Mouse (Mus musculus): ENCODE data around the gene Il1f8.
"Not testable (repeated sequence)": the region's sequence is repeated elsewhere in the genome, so short reads cannot be mapped to it uniquely, and the experiment has no call there.

The Il1f8 gene

GRCm38 (mm10) chr2:24152861-24153260 is at the start of gene Il1f8:
Gene Il1f8, plus strand, starts transcription at chr2:24153161.
- DNase-seq (ENCODE audit: low read depth, low spot score): no peak

GRCm38 (mm10) chr2:24103619-24104289 is 49.2 kb upstream of the Il1f8 start:
- DNase-seq (ENCODE audit: low read depth, low spot score): no peak

GRCm38 (mm10) chr2:24109085-24109484 is 43.9 kb upstream of the Il1f8 start:
- DNase-seq (ENCODE audit: low read depth, low spot score): no peak

GRCm38 (mm10) chr2:24134373-24134772 is 18.6 kb upstream of the Il1f8 start:
- DNase-seq (ENCODE audit: low read depth, low spot score): no peak

GRCm38 (mm10) chr2:24181683-24182331 is 28.8 kb downstream of the Il1f8 start:
- peak; percentile 66 for DNase-seq (ENCODE audit: low read depth, low spot score)

GRCm38 (mm10) chr2:24182423-24183147 is 29.6 kb downstream of the Il1f8 start:
- DNase-seq (ENCODE audit: low read depth, low spot score): peak; percentile 4

- not testable (repeated sequence) for DNase-seq (ENCODE audit: low read depth, low spot score)
These were observed 31.1 kb downstream of the Il1f8 start for GRCm38 (mm10) chr2:24184092-24184491.

- DNase-seq (ENCODE audit: low read depth, low spot score): no peak
These were observed 33.2 kb downstream of the Il1f8 start, which contains the start of gene Il1f9 for GRCm38 (mm10) chr2:24186176-24186575. Gene Il1f9, plus strand, starts transcription at chr2:24186476.

- DNase-seq (ENCODE audit: low read depth, low spot score): no peak
These were observed 34.6 kb downstream of the Il1f8 start for GRCm38 (mm10) chr2:24187585-24187984.

GRCm38 (mm10) chr2:24188189-24188588 is 35.2 kb downstream of the Il1f8 start:
- peak; percentile 7 for DNase-seq (ENCODE audit: low read depth, low spot score)
